9 mouse cellular contexts compared by ENCODE assay signal in genomic region chr10:3818940-3819701, GRCm38 (mm10).
A peak's percentile ranks its signal among the peaks of the same experiment; 100 is the strongest.
DNase-seq lines count a peak whose midpoint lies in the region; ATAC-seq lines count a peak whose summit lies in the region.
"Had no signal": no experiment of that assay in that cellular context is flagged by ENCODE, and none has a peak within 500 bp of the region (broad histone marks: within the 10 kb centered on the region; RNA-seq: fewer than 3 reads in every experiment).

No protein-coding gene starts in this region.

- no peaks in the 10 kb centered on the region for H3K9me3 ChIP-seq in hindbrain, embryonic 16.5 days (ENCODE audit: control insufficient read depth, low read length)
- H3K9me3 ChIP-seq in lung, embryonic 16.5 days (ENCODE audit: control insufficient read depth, low read length): no peaks in the 10 kb centered on the region
- no peaks in the 10 kb centered on the region for H3K9me3 ChIP-seq in heart, embryonic 11.5 days (replicated peaks; ENCODE audit: control insufficient read depth, low read length)
- H3K9me3 ChIP-seq: limb, embryonic 13.5 days had no signal

- 39% methylated on average over 5 of the region's 5 CpGs for WGBS in hindbrain, embryonic 16.5 days
- 50% methylated on average over 5 of the region's 5 CpGs for WGBS in lung, embryonic 16.5 days
- WGBS in heart, embryonic 11.5 days (ENCODE audit: insufficient replicate concordance): 64% methylated on average over 5 of the region's 5 CpGs

- H3K4me3 ChIP-seq in hindbrain, embryonic 16.5 days (ENCODE audit: low read length): no peak overlapping the region
- no peak overlapping the region for H3K4me3 ChIP-seq in lung, embryonic 16.5 days (ENCODE audit: low read length)
- no peak overlapping the region for H3K4me3 ChIP-seq in heart, embryonic 11.5 days (ENCODE audit: low read depth, low read length)
- H3K4me3 ChIP-seq: limb, embryonic 13.5 days had no signal

- H3K4me1 ChIP-seq in hindbrain, embryonic 16.5 days (ENCODE audit: control insufficient read depth, insufficient read depth, low read depth, low read length): no peaks in the 10 kb centered on the region
- peaks cover 7% of the 10 kb centered on the region for H3K4me1 ChIP-seq in lung, embryonic 16.5 days (replicated peaks; ENCODE audit: control insufficient read depth, insufficient read depth, low read length)
- no peaks in the 10 kb centered on the region; the same call in 1 of the 2 replicates for H3K4me1 ChIP-seq in heart, embryonic 11.5 days (ENCODE audit: control insufficient read depth, insufficient read depth, low read length)
- H3K4me1 ChIP-seq: limb, embryonic 13.5 days had no signal

- no peak overlapping the region for H3K9ac ChIP-seq in hindbrain, embryonic 16.5 days (ENCODE audit: low read depth, low read length)
- no peak overlapping the region for H3K9ac ChIP-seq in lung, embryonic 16.5 days (ENCODE audit: low read length)
- H3K9ac ChIP-seq in heart, embryonic 11.5 days (ENCODE audit: low read depth, low read length): no peak overlapping the region
- H3K9ac ChIP-seq: limb, embryonic 13.5 days had no signal

- H3K36me3 ChIP-seq in hindbrain, embryonic 16.5 days (ENCODE audit: control insufficient read depth, insufficient read depth, low read length): no peaks in the 10 kb centered on the region
- no peaks in the 10 kb centered on the region for H3K36me3 ChIP-seq in lung, embryonic 16.5 days (ENCODE audit: control insufficient read depth, insufficient read depth, low read length)
- no peaks in the 10 kb centered on the region for H3K36me3 ChIP-seq in heart, embryonic 11.5 days (ENCODE audit: control insufficient read depth, insufficient read depth, low read length)
- H3K36me3 ChIP-seq: limb, embryonic 13.5 days had no signal

- no peak overlapping the region for H3K4me2 ChIP-seq in hindbrain, embryonic 16.5 days (ENCODE audit: low read length)
- no peak overlapping the region for H3K4me2 ChIP-seq in lung, embryonic 16.5 days (ENCODE audit: low read depth, low read length)
- no peak overlapping the region for H3K4me2 ChIP-seq in heart, embryonic 11.5 days
- H3K4me2 ChIP-seq: limb, embryonic 13.5 days had no signal

- peak; percentile 76 for ATAC-seq in hindbrain, embryonic 16.5 days
- peak; percentile 49; the same call in 1 of the 2 replicates for ATAC-seq in lung, embryonic 16.5 days (ENCODE audit: low read depth)
- ATAC-seq in heart, embryonic 11.5 days (replicated peaks; ENCODE audit: insufficient number of reproducible peaks, low FRiP score, low TSS enrichment): no peak

- H3K27me3 ChIP-seq in hindbrain, embryonic 16.5 days (replicated peaks; ENCODE audit: control insufficient read depth, insufficient read depth, low read length): no peaks in the 10 kb centered on the region
- no peaks in the 10 kb centered on the region for H3K27me3 ChIP-seq in lung, embryonic 16.5 days (ENCODE audit: control insufficient read depth, insufficient read depth, low read depth, low read length)
- no peaks in the 10 kb centered on the region for H3K27me3 ChIP-seq in heart, embryonic 11.5 days (ENCODE audit: control insufficient read depth, insufficient read depth, low read length)
- H3K27me3 ChIP-seq: limb, embryonic 13.5 days had no signal

- no peak overlapping the region for H3K27ac ChIP-seq in hindbrain, embryonic 16.5 days (ENCODE audit: low read depth, low read length)
- no peak overlapping the region for H3K27ac ChIP-seq in lung, embryonic 16.5 days (ENCODE audit: low read length)
- H3K27ac ChIP-seq in heart, embryonic 11.5 days (ENCODE audit: low read depth, low read length): no peak overlapping the region
- H3K27ac ChIP-seq: limb, embryonic 13.5 days had no signal

- peak; percentile 14 for DNase-seq in adrenal gland, adult 8-10 months
- no peak for DNase-seq in adrenal gland, postnatal 25 days
- DNase-seq in adrenal gland, postnatal 36 days: peak; percentile 33 to 55
- DNase-seq in right cerebral cortex, postnatal 4 days: peak; percentile 30
- no peak for DNase-seq in testis, postnatal 10 days (ENCODE audit: low spot score)

Comparison
In these comparisons a context has a peak if more than half of its experiments do, and no peak if none do; other contexts are left out.
1. DNase-seq: peak in adrenal gland, adult 8-10 months (single experiment), adrenal gland, postnatal 36 days (2 of 2) and right cerebral cortex, postnatal 4 days (single experiment); none in adrenal gland, postnatal 25 days (single experiment) and testis, postnatal 10 days (single experiment).